Mouse (Mus musculus) 416B (cell line): ENCODE results near the gene Adamts14.
A peak's percentile ranks its signal among the peaks of the same experiment; 100 is the strongest.

Source experiments
- DNase-seq: peaks from one replicate; pipeline ENCODE4 v3.0.0; 2011; ENCODE audit warnings: low read depth

The Adamts14 gene

GRCm38 (mm10) chr10:61232858-61233567 is 40.2 kb downstream of the Adamts14 start:
- no peak for DNase-seq

- no peak for DNase-seq
These were observed 41.5 kb downstream of the Adamts14 start for GRCm38 (mm10) chr10:61231756-61232155.

- no peak for DNase-seq
These were observed 46.3 kb downstream of the Adamts14 start for GRCm38 (mm10) chr10:61226784-61227396.

- no peak for DNase-seq
These were observed 47.5 kb downstream of the Adamts14 start for GRCm38 (mm10) chr10:61225694-61226093.

- DNase-seq = no peak
These were observed 53.9 kb downstream of the Adamts14 start for GRCm38 (mm10) chr10:61219318-61219717.

- DNase-seq = peak; percentile 33
These were observed 57.1 kb downstream of the Adamts14 start for GRCm38 (mm10) chr10:61216163-61216562.

- no peak for DNase-seq
These were observed 57.6 kb downstream of the Adamts14 start for GRCm38 (mm10) chr10:61215658-61216057.

- no peak for DNase-seq
These were observed 60.4 kb downstream of the Adamts14 start for GRCm38 (mm10) chr10:61212817-61213216.

GRCm38 (mm10) chr10:61211743-61212142 is 61.5 kb downstream of the Adamts14 start:
- peak; percentile 68 for DNase-seq

- no peak for DNase-seq
These were observed 62.1 kb downstream of the Adamts14 start for GRCm38 (mm10) chr10:61211105-61211504.

GRCm38 (mm10) chr10:61208114-61208684 is 65.0 kb downstream of the Adamts14 start:
- peak; percentile 26 for DNase-seq

GRCm38 (mm10) chr10:61203930-61204329 is 69.3 kb downstream of the Adamts14 start:
- DNase-seq = no peak

- DNase-seq = peak; percentile 81
These were observed 71.5 kb downstream of the Adamts14 start for GRCm38 (mm10) chr10:61201596-61202318.

GRCm38 (mm10) chr10:61200998-61201397 is 72.2 kb downstream of the Adamts14 start:
- DNase-seq = no peak

- no peak for DNase-seq
These were observed 72.9 kb downstream of the Adamts14 start for GRCm38 (mm10) chr10:61200232-61200820.

GRCm38 (mm10) chr10:61199566-61200213 is 73.5 kb downstream of the Adamts14 start:
- DNase-seq = peak; percentile 90

- DNase-seq = no peak
These were observed 77.4 kb downstream of the Adamts14 start for GRCm38 (mm10) chr10:61195718-61196291.

- DNase-seq = no peak
These were observed 78.0 kb downstream of the Adamts14 start for GRCm38 (mm10) chr10:61195216-61195615.

- DNase-seq = no peak
These were observed 78.6 kb downstream of the Adamts14 start for GRCm38 (mm10) chr10:61194611-61195010.

- peak; percentile 84 for DNase-seq
These were observed 85.2 kb downstream of the Adamts14 start for GRCm38 (mm10) chr10:61188010-61188409.

GRCm38 (mm10) chr10:61187001-61187400 is 86.2 kb downstream of the Adamts14 start:
- peak; percentile 14 for DNase-seq
